Comparison of ENCODE assay signal across 8 mouse cellular contexts in the genomic region with DNA sequence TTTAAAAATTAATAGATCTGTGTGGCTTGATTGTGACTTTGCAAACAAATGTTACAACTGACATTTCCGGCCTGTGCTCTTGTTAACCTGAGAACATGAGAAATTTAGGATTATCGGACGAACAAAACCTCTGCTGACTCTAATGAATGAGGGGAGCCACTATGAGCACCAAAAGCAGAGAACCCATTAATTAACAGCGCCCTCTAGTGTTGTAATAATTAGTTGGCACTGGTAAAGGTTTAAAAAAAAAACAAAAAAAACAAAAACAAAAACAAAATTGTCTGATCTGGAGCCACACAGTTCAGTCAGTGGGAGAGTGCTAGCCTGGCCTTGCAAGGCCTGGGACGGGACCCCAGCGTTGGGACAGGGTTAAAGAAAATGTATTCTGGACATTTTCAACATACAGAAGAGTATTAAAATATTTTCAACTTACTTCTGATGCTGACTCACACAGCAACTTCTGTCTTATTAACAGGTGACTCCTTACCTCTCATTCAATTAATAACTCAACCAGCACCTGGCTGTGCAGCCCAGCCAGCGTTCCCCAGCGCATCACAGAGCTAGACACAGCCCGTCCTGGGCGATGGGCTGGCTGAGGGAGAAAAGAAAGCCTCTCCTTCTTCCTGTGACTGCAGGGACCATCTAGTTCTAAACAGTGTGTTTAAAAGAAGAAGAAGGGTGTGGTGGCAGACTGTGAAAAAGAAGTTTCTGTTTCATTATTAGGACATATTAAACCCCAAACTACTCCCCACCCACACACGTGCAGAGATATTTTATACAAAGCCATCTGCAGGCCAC. TPM values are rescaled to one million over a fixed set of nuclear protein-coding genes. Genes with fewer than 3 reads are reported as not detected.
A peak's percentile ranks its signal among the peaks of the same experiment; 100 is the strongest.
DNase-seq lines count a peak whose midpoint lies in the region; ATAC-seq and TF ChIP-seq lines count a peak whose summit lies in the region.

No protein-coding gene starts in this region.

- no peak overlapping the region for H3ac ChIP-seq in myocyte (ENCODE audit: control insufficient read depth, insufficient read length)

- no peaks in the 10 kb centered on the region for H3K27me3 ChIP-seq in liver, embryonic 14.5 days (ENCODE audit: control insufficient read depth, insufficient read depth, low read length)
- H3K27me3 ChIP-seq in liver, embryonic 12.5 days (replicated peaks) = no peaks in the 10 kb centered on the region
- no peaks in the 10 kb centered on the region for H3K27me3 ChIP-seq in embryonic facial prominence, embryonic 14.5 days (replicated peaks; ENCODE audit: control insufficient read depth, insufficient read depth, low read length)
- no peaks in the 10 kb centered on the region for H3K27me3 ChIP-seq in myocyte (ENCODE audit: control insufficient read depth, insufficient read depth, insufficient read length)

- WGBS in liver, embryonic 14.5 days (ENCODE audit: insufficient replicate concordance) = 49% methylated on average over 11 of the region's 11 CpGs
- WGBS in liver, embryonic 12.5 days (ENCODE audit: insufficient replicate concordance) = 48% methylated on average over 11 of the region's 11 CpGs
- WGBS in embryonic facial prominence, embryonic 14.5 days = 50% methylated on average over 11 of the region's 11 CpGs

- TF ChIP-seq EP300 in liver, embryonic 14.5 days (IDR thresholded peaks at IDR 0.05; ENCODE audit: low read depth) = no peak

- no peaks in the 10 kb centered on the region for H3K4me1 ChIP-seq in liver, embryonic 14.5 days (replicated peaks; ENCODE audit: control insufficient read depth in 2 of 2, insufficient read depth in 2 of 2, low read length in 1 of 2)
- H3K4me1 ChIP-seq in liver, embryonic 12.5 days = peaks cover 8% of the 10 kb centered on the region
- peaks cover 11% of the 10 kb centered on the region for H3K4me1 ChIP-seq in embryonic facial prominence, embryonic 14.5 days (ENCODE audit: control insufficient read depth, insufficient read depth, low read length)

- H3K27ac ChIP-seq in liver, embryonic 14.5 days = no peak overlapping the region
- H3K27ac ChIP-seq in liver, embryonic 12.5 days = no peak overlapping the region
- H3K27ac ChIP-seq in embryonic facial prominence, embryonic 14.5 days (replicated peaks; ENCODE audit: low read depth, low read length) = peak overlapping the region; percentile 33; the same call in 1 of the 2 replicates

- no peak for ATAC-seq in liver, embryonic 14.5 days (ENCODE audit: insufficient read depth)
- ATAC-seq in liver, embryonic 12.5 days = no peak
- 0 out of 2 replicates have a peak, but pooled peaks have one; percentile 1 for ATAC-seq in embryonic facial prominence, embryonic 14.5 days (ENCODE audit: low read depth)

- DNase-seq in liver, embryonic 14.5 days (ENCODE audit: low read depth in 3 of 3, low spot score in 3 of 3) = peak in 1 of 3 experiments; percentile 27
- DNase-seq in NIH3T3 (ENCODE audit: low read depth) = peak; percentile 63
- peak; percentile 62 for DNase-seq in embryonic facial prominence, embryonic 14.5 days (ENCODE audit: low spot score)
- no peak for DNase-seq in yolk sac, embryonic 10.5 days (ENCODE audit: low spot score)
- DNase-seq in left cerebral cortex, postnatal 4 days = no peak
- no peak for DNase-seq in layer of hippocampus, adult 9-10 months (ENCODE audit: low spot score)

- H3K79me2 ChIP-seq in myocyte (ENCODE audit: control insufficient read depth, insufficient read depth) = peaks cover 93% of the 10 kb centered on the region

- H3K9ac ChIP-seq in liver, embryonic 14.5 days (replicated peaks) = no peak overlapping the region
- no peak overlapping the region for H3K9ac ChIP-seq in liver, embryonic 12.5 days
- peak overlapping the region; percentile 34; the same call in 1 of the 2 replicates for H3K9ac ChIP-seq in embryonic facial prominence, embryonic 14.5 days (ENCODE audit: low read depth, low read length)

- no peak overlapping the region for H3K4me3 ChIP-seq in liver, embryonic 14.5 days (ENCODE audit: insufficient read depth in 1 of 2, low read depth in 2 of 2, low read length in 2 of 2)
- no peak overlapping the region for H3K4me3 ChIP-seq in liver, embryonic 12.5 days
- no peak overlapping the region for H3K4me3 ChIP-seq in embryonic facial prominence, embryonic 14.5 days (ENCODE audit: low read depth, low read length)
- no peak overlapping the region for H3K4me3 ChIP-seq in myocyte

- intact Hi-C loops in left cerebral cortex, postnatal 4 days (cut with DNase I) = loop anchor here (5.0 kb wide), 1 partner anchor 132 kb away; no protein-coding TSS in a partner anchor

- H3K9me3 ChIP-seq in liver, embryonic 14.5 days (ENCODE audit: control insufficient read depth, low read length) = no peaks in the 10 kb centered on the region
- no peaks in the 10 kb centered on the region for H3K9me3 ChIP-seq in liver, embryonic 12.5 days (replicated peaks)
- H3K9me3 ChIP-seq in embryonic facial prominence, embryonic 14.5 days (ENCODE audit: control insufficient read depth, low read length) = no peaks in the 10 kb centered on the region

- TF ChIP-seq CTCF in liver, embryonic 14.5 days (IDR thresholded peaks at IDR 0.05; ENCODE audit: low read depth) = peak; percentile 59

- no peak for TF ChIP-seq POLR2A in myocyte (IDR thresholded peaks at IDR 0.05; ENCODE audit: insufficient read length, low read depth)

- no peaks in the 10 kb centered on the region for H3K36me3 ChIP-seq in liver, embryonic 14.5 days (replicated peaks; ENCODE audit: control insufficient read depth, insufficient read depth, low read depth)
- H3K36me3 ChIP-seq in liver, embryonic 12.5 days = no peaks in the 10 kb centered on the region
- H3K36me3 ChIP-seq in embryonic facial prominence, embryonic 14.5 days (ENCODE audit: control insufficient read depth, insufficient read depth, low read length) = no peaks in the 10 kb centered on the region
- H3K36me3 ChIP-seq in myocyte (ENCODE audit: control insufficient read depth, insufficient read depth) = no peaks in the 10 kb centered on the region

- no peak overlapping the region for H3K4me2 ChIP-seq in liver, embryonic 14.5 days (ENCODE audit: low read depth)
- H3K4me2 ChIP-seq in liver, embryonic 12.5 days = no peak overlapping the region
- no peak overlapping the region for H3K4me2 ChIP-seq in embryonic facial prominence, embryonic 14.5 days (ENCODE audit: low read depth, low read length)
- peak overlapping the region; percentile 26 for H3K4me2 ChIP-seq in myocyte (ENCODE audit: low read depth)

TF ChIP-seq in myocyte, 11 proteins besides CTCF, POLR2A, EP300 and RAD21:
- TF ChIP-seq TCF3 (IDR thresholded peaks at IDR 0.05; ENCODE audit: insufficient read length, low read depth) (no peak), CEBPB (IDR thresholded peaks at IDR 0.05; ENCODE audit: insufficient read depth, poor library complexity, severe bottlenecking) (no peak), TCF12 (IDR thresholded peaks at IDR 0.05; ENCODE audit: insufficient read depth, poor library complexity, severe bottlenecking) (no peak), USF1 (IDR thresholded peaks at IDR 0.05; ENCODE audit: low read depth) (no peak), SRF (IDR thresholded peaks at IDR 0.05; ENCODE audit: control insufficient read depth, insufficient read length, low read depth) (no peak), MAX (IDR thresholded peaks at IDR 0.05; ENCODE audit: low read depth) (no peak), REST (IDR thresholded peaks at IDR 0.05; ENCODE audit: insufficient read depth, insufficient read length) (no peak), E2F4 (IDR thresholded peaks at IDR 0.05; ENCODE audit: insufficient read depth) (no peak), POLR2AphosphoS2 (IDR thresholded peaks at IDR 0.05; ENCODE audit: insufficient read length, low read depth) (no peak), MYOD1 (IDR thresholded peaks at IDR 0.05; ENCODE audit: control insufficient read depth in 1 of 3, insufficient read length in 2 of 3, low read depth in 2 of 3) (no peak), MYOG (IDR thresholded peaks at IDR 0.05; ENCODE audit: control insufficient read depth in 1 of 3, insufficient read depth in 1 of 3, insufficient read length in 2 of 3, low read depth in 2 of 3) (no peak)

RNA-seq across cellular contexts. Expression of gene Slc23a2, which starts 30.7 kb away (rescaled TPM):
- 1.6 and 1.7 TPM in 2 replicates for polyA plus RNA-seq in liver, embryonic 14.5 days (2012; rRNA removed)
- 2.3 and 2.4 TPM in 2 replicates for polyA plus RNA-seq in liver, embryonic 14.5 days (2014; fragmentation: Nextera tagmentation; extraction: Ambion mirVana)
- 3.0 and 5.1 TPM in 2 replicates for polyA plus RNA-seq in liver, embryonic 12.5 days (2016; fragmentation: Nextera tagmentation; extraction: Ambion mirVana)
- polyA plus RNA-seq in embryonic facial prominence, embryonic 14.5 days (2014; fragmentation: Nextera tagmentation; extraction: Ambion mirVana) = 18.3 and 18.5 TPM in 2 replicates
- polyA plus RNA-seq in myocyte (2012; fragmentation: generic; extraction: Trizol) = 14.5 TPM
- total RNA-seq in left cerebral cortex, postnatal 4 days (2021) = 10 to 100 TPM; 75.9 to 79.6 TPM

Comparison
In these comparisons a context has a peak if more than half of its experiments do, and no peak if none do; other contexts are left out.
1. DNase-seq: peak in NIH3T3 (single experiment) and embryonic facial prominence, embryonic 14.5 days (single experiment); none in yolk sac, embryonic 10.5 days (single experiment), left cerebral cortex, postnatal 4 days (single experiment) and layer of hippocampus, adult 9-10 months (single experiment).